Mouse (Mus musculus) gastrocnemius, postnatal 10 days (tissue): ENCODE measurements around the gene Cops4. TPM values are rescaled to one million over a fixed set of nuclear protein-coding genes. Genes with fewer than 3 reads are reported as not detected.

Source experiments
- DNase-seq: peaks from one replicate; pipeline ENCODE4 v3.0.0; 2021; ENCODE audit warnings: mixed read lengths
- total RNA-seq, 2 experiments: library from RNA; stranded (reverse); gene quantifications; 2 replicates each; pipeline ENCODE4 v1.2.3; 2021

Gene Cops4
- total RNA-seq, 2 experiments from 2014 or later: 102 to 107 TPM

GRCm38 (mm10) chr5:100546294-100547080 is 28.4 kb downstream of the Cops4 start:
- DNase-seq: no peak

- no peak for DNase-seq
Observed at GRCm38 (mm10) chr5:100548236-100548635, 30.1 kb downstream of the Cops4 start.

- no peak for DNase-seq
Observed at GRCm38 (mm10) chr5:100549311-100549710, 31.2 kb downstream of the Cops4 start.

GRCm38 (mm10) chr5:100550151-100550550 is 32.0 kb downstream of the Cops4 start:
- DNase-seq: no peak

- DNase-seq: no peak
Observed at GRCm38 (mm10) chr5:100551952-100552351, 33.8 kb downstream of the Cops4 start.

GRCm38 (mm10) chr5:100553426-100553825 is 35.3 kb downstream of the Cops4 start:
- DNase-seq: no peak

GRCm38 (mm10) chr5:100557019-100557418 is 38.9 kb downstream of the Cops4 start:
- no peak for DNase-seq

- DNase-seq: no peak
Observed at GRCm38 (mm10) chr5:100557537-100557936, 39.4 kb downstream of the Cops4 start.

- no peak for DNase-seq
Observed at GRCm38 (mm10) chr5:100558783-100559182, 40.7 kb downstream of the Cops4 start.

GRCm38 (mm10) chr5:100559357-100559756 is 41.2 kb downstream of the Cops4 start:
- no peak for DNase-seq

GRCm38 (mm10) chr5:100562702-100563101 is 44.6 kb downstream of the Cops4 start:
- DNase-seq: no peak

- DNase-seq: no peak
Observed at GRCm38 (mm10) chr5:100566798-100567197, 48.7 kb downstream of the Cops4 start.

GRCm38 (mm10) chr5:100567258-100568032 is 49.3 kb downstream of the Cops4 start:
- no peak for DNase-seq

GRCm38 (mm10) chr5:100568177-100568576 is 50.1 kb downstream of the Cops4 start:
- DNase-seq: no peak

GRCm38 (mm10) chr5:100568802-100569201 is 50.7 kb downstream of the Cops4 start:
- no peak for DNase-seq

- DNase-seq: no peak
Observed at GRCm38 (mm10) chr5:100569250-100569934, 51.3 kb downstream of the Cops4 start.

GRCm38 (mm10) chr5:100569997-100570595 is 52.0 kb downstream of the Cops4 start:
- DNase-seq: no peak

GRCm38 (mm10) chr5:100570716-100571115 is 52.6 kb downstream of the Cops4 start:
- DNase-seq: no peak

- no peak for DNase-seq
Observed at GRCm38 (mm10) chr5:100572069-100572468, 54.0 kb downstream of the Cops4 start, which contains the start of gene Plac8. Gene Plac8, minus strand, starts transcription at chr5:100572245.

GRCm38 (mm10) chr5:100573256-100573655 is 55.1 kb downstream of the Cops4 start:
- DNase-seq: no peak

GRCm38 (mm10) chr5:100574771-100575170 is 56.7 kb downstream of the Cops4 start:
- DNase-seq: no peak

GRCm38 (mm10) chr5:100578863-100579411 is 60.8 kb downstream of the Cops4 start:
- no peak for DNase-seq
